Mouse (Mus musculus): Measurements from ENCODE around the gene Arl8a. TPM values are rescaled to one million over a fixed set of nuclear protein-coding genes. Genes with fewer than 3 reads are reported as not detected.

The Arl8a gene
- polyA plus RNA-seq, 1 experiment, result 84.7 TPM

- Histone ChIP-seq H3K4me1 (ENCODE audit: control insufficient read depth, insufficient read depth, low read length) (no peaks in the 10 kb centered on the region), H3K4me3 (replicated peaks; ENCODE audit: extremely low read depth, low read depth, low read length) (no peak overlapping the region)
- WGBS, result 48% methylated on average over 12 of the region's 12 CpGs
- no peak for DNase-seq
- TF ChIP-seq CTCF (IDR thresholded peaks at IDR 0.05; ENCODE audit: insufficient read depth, low read length) (no peak), POLR2A (IDR thresholded peaks at IDR 0.05; ENCODE audit: borderline replicate concordance, extremely low read depth, low read depth, low read length) (no peak)
Observed at GRCm38 (mm10) chr1:135204196-135205126, 57.8 kb downstream of the Arl8a start.

GRCm38 (mm10) chr1:135205257-135205656 is 58.6 kb downstream of the Arl8a start:
- TF ChIP-seq POLR2A (IDR thresholded peaks at IDR 0.05; ENCODE audit: borderline replicate concordance, extremely low read depth, low read depth, low read length) (no peak), CTCF (IDR thresholded peaks at IDR 0.05; ENCODE audit: insufficient read depth, low read length) (no peak)
- WGBS, result 77% methylated on average over 4 of the region's 4 CpGs
- DNase-seq, result no peak
- H3K4me1 ChIP-seq (ENCODE audit: control insufficient read depth, insufficient read depth, low read length), result no peaks in the 10 kb centered on the region
- no peak overlapping the region for H3K4me3 ChIP-seq (replicated peaks; ENCODE audit: extremely low read depth, low read depth, low read length)

Other genes with a start within 250 kb of the Arl8a start
- 10.9 and 18.6 TPM in 2 replicates for gene Ppp1r12b, start 190.9 kb upstream of the Arl8a start, polyA plus RNA-seq (2012; rRNA removed)
- 0.77 and 1.1 TPM in 2 replicates for gene Ube2t, start 184.3 kb upstream of the Arl8a start, polyA plus RNA-seq (2012; rRNA removed)
- gene Lgr6, start 41.5 kb upstream of the Arl8a start, polyA plus RNA-seq (2012; rRNA removed), result 4.1 and 4.7 TPM in 2 replicates
- gene Ptpn7, start 14.1 kb upstream of the Arl8a start, polyA plus RNA-seq (2012; rRNA removed), result 6.9 and 7.3 TPM in 2 replicates
- 0.95 and 2.0 TPM in 2 replicates for gene Gpr37l1, start 20.9 kb downstream of the Arl8a start, polyA plus RNA-seq (2012; rRNA removed)
- 19.2 and 19.5 TPM in 2 replicates for gene Elf3, start 111.7 kb downstream of the Arl8a start, polyA plus RNA-seq (2012; rRNA removed)
- 34.5 and 38.1 TPM in 2 replicates for gene Rnpep, start 137.3 kb downstream of the Arl8a start, polyA plus RNA-seq (2012; rRNA removed)
- 29.6 and 51.9 TPM in 2 replicates for gene Timm17a, start 167.0 kb downstream of the Arl8a start, polyA plus RNA-seq (2012; rRNA removed)
- 9.3 and 12.9 TPM in 2 replicates for gene Lmod1, start 178.0 kb downstream of the Arl8a start, polyA plus RNA-seq (2012; rRNA removed)
- gene Shisa4, start 228.4 kb downstream of the Arl8a start, polyA plus RNA-seq (2012; rRNA removed), result 14.0 and 16.7 TPM in 2 replicates

Measured in lung, adult 2 months (tissue).